Mouse (Mus musculus): Measurements from ENCODE around the gene Rpl31. TPM values are rescaled to one million over a fixed set of nuclear protein-coding genes. Genes with fewer than 3 reads are reported as not detected.

Rpl31 gene
- polyA plus RNA-seq, 1 experiment from 2014 or later = 554 TPM

DNA sequence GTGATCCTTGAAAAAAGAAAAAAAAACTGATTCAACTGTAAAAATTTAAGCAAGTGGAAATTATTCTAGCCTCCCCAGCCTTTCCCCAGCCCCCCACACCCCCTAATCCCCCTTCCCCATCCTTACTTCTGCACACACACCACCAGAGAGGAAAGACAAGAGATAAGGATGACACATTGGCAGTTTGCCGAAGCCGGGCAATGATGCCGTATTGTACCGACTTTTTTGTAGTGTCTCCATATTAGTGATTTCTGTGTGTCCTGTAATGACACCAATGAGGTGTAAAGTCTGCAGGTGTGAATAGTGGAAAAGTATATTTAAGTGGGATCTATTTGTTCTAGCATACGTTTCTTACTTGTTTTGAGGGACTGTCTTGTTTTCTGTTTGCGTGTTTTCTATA lies 27.5 kb upstream of the Rpl31 start:
- no peak for DNase-seq (ENCODE audit: low spot score)
- no peak for ATAC-seq (ENCODE audit: low FRiP score, low TSS enrichment)
- Histone ChIP-seq H3K27me3 (ENCODE audit: control insufficient read depth, insufficient read depth, low read length) (peaks cover 3% of the 10 kb centered on the region; the same call in 1 of the 2 replicates), H3K4me1 (replicated peaks; ENCODE audit: control insufficient read depth, insufficient read depth) (no peaks in the 10 kb centered on the region), H3K9ac (ENCODE audit: low read length) (no peak overlapping the region), H3K27ac (replicated peaks) (no peak overlapping the region), H3K4me3 (ENCODE audit: low read depth, low read length) (no peak overlapping the region), H3K36me3 (ENCODE audit: control insufficient read depth, insufficient read depth, low read length) (no peaks in the 10 kb centered on the region), H3K9me3 (ENCODE audit: control insufficient read depth, low read length) (no peaks in the 10 kb centered on the region), H3K4me2 (replicated peaks; ENCODE audit: low read depth) (no peak overlapping the region)
- TF ChIP-seq EP300 (optimal IDR thresholded peaks at IDR 0.05) (no peak), CTCF (IDR thresholded peaks at IDR 0.05; ENCODE audit: low read depth) (no peak)
- WGBS = 57% methylated on average over 6 of the region's 6 CpGs

DNA sequence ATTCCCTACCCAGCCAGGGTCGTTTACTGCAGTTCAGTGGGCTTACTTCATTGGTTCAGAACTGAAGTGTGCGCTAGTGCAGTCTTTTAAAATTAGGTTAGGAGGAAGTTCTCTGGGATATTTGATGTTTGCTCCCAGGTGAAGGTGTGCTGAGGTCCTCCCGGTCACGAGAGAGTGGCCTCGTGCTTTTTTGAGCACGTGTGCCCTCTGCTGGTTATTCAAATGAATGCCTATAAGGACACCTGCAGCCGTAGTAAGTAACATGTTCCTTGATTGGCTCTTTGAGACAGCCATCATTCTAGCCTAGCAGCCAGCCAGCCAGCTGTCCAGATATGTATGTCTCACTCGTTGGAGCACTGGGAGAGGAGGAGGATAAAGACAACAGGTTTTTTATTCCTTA lies 27.0 kb upstream of the Rpl31 start:
- H3K4me3 ChIP-seq (ENCODE audit: low read depth, low read length) = no peak overlapping the region
- TF ChIP-seq EP300 (optimal IDR thresholded peaks at IDR 0.05) (no peak), CTCF (IDR thresholded peaks at IDR 0.05; ENCODE audit: low read depth) (peak; percentile 89)
- 13% methylated on average over 8 of the region's 8 CpGs for WGBS
- DNase-seq (ENCODE audit: low spot score) (peak; percentile 74), ATAC-seq (ENCODE audit: low FRiP score, low TSS enrichment) (peak; percentile 84)
- H3K9ac ChIP-seq (ENCODE audit: low read length) = no peak overlapping the region
- no peaks in the 10 kb centered on the region for H3K9me3 ChIP-seq (ENCODE audit: control insufficient read depth, low read length)
- H3K4me2 ChIP-seq (replicated peaks; ENCODE audit: low read depth) = no peak overlapping the region
- no peak overlapping the region for H3K27ac ChIP-seq (replicated peaks)
- no peaks in the 10 kb centered on the region for H3K36me3 ChIP-seq (ENCODE audit: control insufficient read depth, insufficient read depth, low read length)
- H3K27me3 ChIP-seq (ENCODE audit: control insufficient read depth, insufficient read depth, low read length) = peaks cover 3% of the 10 kb centered on the region; the same call in 1 of the 2 replicates
- H3K4me1 ChIP-seq (replicated peaks; ENCODE audit: control insufficient read depth, insufficient read depth) = no peaks in the 10 kb centered on the region

DNA sequence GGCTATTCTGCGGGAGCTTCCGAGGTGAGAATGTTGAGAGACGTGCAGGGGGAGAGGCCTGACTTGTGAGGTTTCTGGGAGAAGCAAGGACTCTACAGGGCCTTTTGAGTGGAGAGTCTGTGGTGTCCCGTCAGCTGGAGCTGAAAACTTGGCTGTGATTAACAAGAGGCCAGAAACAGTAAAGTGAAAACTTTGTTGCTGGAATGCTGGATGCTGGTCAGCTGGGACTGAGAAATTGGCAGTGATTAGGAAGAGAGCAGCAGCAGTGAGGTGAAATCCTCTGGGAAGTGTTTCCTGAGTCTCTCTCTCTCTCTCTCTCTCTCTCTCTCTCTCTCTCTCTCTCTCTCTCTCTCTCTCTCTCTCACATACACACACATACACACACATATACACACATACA lies 25.8 kb upstream of the Rpl31 start:
- Histone ChIP-seq H3K9ac (ENCODE audit: low read length) (no peak overlapping the region), H3K27ac (replicated peaks) (no peak overlapping the region), H3K4me1 (replicated peaks; ENCODE audit: control insufficient read depth, insufficient read depth) (no peaks in the 10 kb centered on the region), H3K9me3 (ENCODE audit: control insufficient read depth, low read length) (no peaks in the 10 kb centered on the region), H3K4me3 (ENCODE audit: low read depth, low read length) (no peak overlapping the region), H3K36me3 (ENCODE audit: control insufficient read depth, insufficient read depth, low read length) (no peaks in the 10 kb centered on the region), H3K27me3 (ENCODE audit: control insufficient read depth, insufficient read depth, low read length) (peaks cover 3% of the 10 kb centered on the region; the same call in 1 of the 2 replicates), H3K4me2 (replicated peaks; ENCODE audit: low read depth) (no peak overlapping the region)
- ATAC-seq (ENCODE audit: low FRiP score, low TSS enrichment) (no peak), DNase-seq (ENCODE audit: low spot score) (no peak)
- WGBS = 71% methylated on average over 4 of the region's 4 CpGs
- TF ChIP-seq EP300 (optimal IDR thresholded peaks at IDR 0.05) (no peak), CTCF (IDR thresholded peaks at IDR 0.05; ENCODE audit: low read depth) (no peak)

DNA sequence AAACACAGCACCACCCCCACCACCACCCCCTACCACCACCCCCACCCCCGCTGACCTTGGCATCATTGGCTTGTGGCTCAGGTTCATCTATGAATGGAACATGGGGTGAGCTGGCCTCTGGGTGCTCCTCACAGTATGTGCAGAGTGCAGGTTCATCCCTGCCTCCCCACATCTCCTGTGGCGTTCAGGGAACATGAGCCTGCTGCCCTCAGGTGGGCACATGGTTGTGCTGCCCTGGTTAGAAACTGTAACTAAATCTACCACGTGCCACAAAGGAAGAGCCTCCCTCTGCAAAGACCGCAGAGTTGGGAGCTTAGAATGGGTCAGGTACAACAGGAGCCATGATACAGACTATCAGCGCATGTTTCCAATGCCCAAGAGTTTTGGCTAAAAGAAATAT lies 24.4 kb upstream of the Rpl31 start:
- no peaks in the 10 kb centered on the region for H3K36me3 ChIP-seq (ENCODE audit: control insufficient read depth, insufficient read depth, low read length)
- H3K4me3 ChIP-seq (ENCODE audit: low read depth, low read length) = no peak overlapping the region
- H3K27ac ChIP-seq (replicated peaks) = no peak overlapping the region
- H3K4me1 ChIP-seq (replicated peaks; ENCODE audit: control insufficient read depth, insufficient read depth) = no peaks in the 10 kb centered on the region
- WGBS = 78% methylated on average over 5 of the region's 5 CpGs
- H3K27me3 ChIP-seq (ENCODE audit: control insufficient read depth, insufficient read depth, low read length) = peaks cover 3% of the 10 kb centered on the region; the same call in 1 of the 2 replicates
- ATAC-seq (ENCODE audit: low FRiP score, low TSS enrichment) (no peak), DNase-seq (ENCODE audit: low spot score) (no peak)
- no peak overlapping the region for H3K4me2 ChIP-seq (replicated peaks; ENCODE audit: low read depth)
- H3K9me3 ChIP-seq (ENCODE audit: control insufficient read depth, low read length) = no peaks in the 10 kb centered on the region
- peak; percentile 32; the same call in 1 of the 2 replicates for TF ChIP-seq CTCF (IDR thresholded peaks at IDR 0.05; ENCODE audit: low read depth)
- TF ChIP-seq EP300 (optimal IDR thresholded peaks at IDR 0.05) = no peak
- no peak overlapping the region for H3K9ac ChIP-seq (ENCODE audit: low read length)

DNA sequence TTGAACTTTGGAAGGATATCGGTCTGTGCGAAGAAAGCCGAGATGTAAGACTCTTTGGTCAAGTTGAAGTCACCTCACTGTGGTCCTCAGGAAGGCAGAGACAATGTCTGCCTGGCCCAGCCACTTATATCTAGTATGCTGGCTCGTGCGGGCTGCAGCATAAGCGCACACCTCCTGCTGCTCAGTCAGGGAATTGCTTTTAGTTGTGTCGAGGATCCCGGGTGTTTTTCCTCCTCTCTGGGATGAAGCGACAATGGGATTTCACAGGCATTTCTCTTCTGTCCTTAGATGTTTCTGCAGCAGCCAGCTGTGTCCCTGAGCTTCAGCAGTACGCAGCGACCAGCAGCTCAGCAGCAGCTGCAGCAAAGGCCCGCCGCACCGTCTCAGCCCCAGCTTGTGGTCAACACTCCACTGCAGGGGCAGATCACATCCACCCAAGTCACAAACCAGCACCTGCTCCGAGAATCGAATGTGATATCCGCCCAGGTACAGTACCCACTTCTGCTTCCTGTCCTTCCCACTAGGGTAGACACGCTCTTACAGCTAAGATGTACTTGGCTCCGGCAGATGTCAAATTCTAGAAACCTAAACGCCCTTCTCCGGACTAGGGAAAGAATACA lies 22.6 kb upstream of the Rpl31 start:
- Histone ChIP-seq H3K9ac (ENCODE audit: low read length) (no peak overlapping the region), H3K4me3 (ENCODE audit: low read depth, low read length) (no peak overlapping the region), H3K4me2 (replicated peaks; ENCODE audit: low read depth) (no peak overlapping the region), H3K4me1 (replicated peaks; ENCODE audit: control insufficient read depth, insufficient read depth) (no peaks in the 10 kb centered on the region), H3K9me3 (ENCODE audit: control insufficient read depth, low read length) (no peaks in the 10 kb centered on the region), H3K36me3 (ENCODE audit: control insufficient read depth, insufficient read depth, low read length) (no peaks in the 10 kb centered on the region; the same call in 1 of the 2 replicates), H3K27me3 (ENCODE audit: control insufficient read depth, insufficient read depth, low read length) (no peaks in the 10 kb centered on the region), H3K27ac (replicated peaks) (no peak overlapping the region)
- TF ChIP-seq EP300 (optimal IDR thresholded peaks at IDR 0.05) (no peak), CTCF (IDR thresholded peaks at IDR 0.05; ENCODE audit: low read depth) (peak; percentile 68)
- DNase-seq (ENCODE audit: low spot score) (no peak), ATAC-seq (ENCODE audit: low FRiP score, low TSS enrichment) (no peak)
- WGBS = 63% methylated on average over 21 of the region's 21 CpGs

DNA sequence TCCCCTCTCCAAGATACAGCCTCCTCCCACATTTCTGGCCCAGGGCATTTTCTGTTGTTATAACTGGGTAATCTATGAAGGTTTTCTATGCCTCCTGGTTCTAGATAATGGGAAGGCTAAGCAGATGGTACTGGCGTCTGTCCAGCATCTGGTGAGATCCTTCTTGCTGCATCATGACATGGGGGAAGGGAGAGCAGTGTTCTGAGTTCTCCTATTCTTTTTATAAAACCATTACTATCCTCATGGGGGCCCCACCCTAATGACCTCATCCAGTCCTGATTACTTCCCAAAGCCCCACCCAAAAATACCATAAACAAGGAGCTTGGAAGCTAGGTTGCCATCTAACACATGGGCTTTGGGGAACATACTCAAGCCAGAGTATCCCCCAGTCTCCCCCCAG lies 18.6 kb upstream of the Rpl31 start:
- no peak for DNase-seq (ENCODE audit: low spot score)
- Histone ChIP-seq H3K4me3 (ENCODE audit: low read depth, low read length) (no peak overlapping the region), H3K4me2 (replicated peaks; ENCODE audit: low read depth) (no peak overlapping the region), H3K27me3 (ENCODE audit: control insufficient read depth, insufficient read depth, low read length) (no peaks in the 10 kb centered on the region), H3K4me1 (replicated peaks; ENCODE audit: control insufficient read depth, insufficient read depth) (no peaks in the 10 kb centered on the region), H3K9ac (ENCODE audit: low read length) (no peak overlapping the region), H3K9me3 (ENCODE audit: control insufficient read depth, low read length) (no peaks in the 10 kb centered on the region), H3K36me3 (ENCODE audit: control insufficient read depth, insufficient read depth, low read length) (no peaks in the 10 kb centered on the region; the same call in 1 of the 2 replicates), H3K27ac (replicated peaks) (no peak overlapping the region)
- peak; percentile 53; the same call in 1 of the 2 replicates for ATAC-seq (ENCODE audit: low FRiP score, low TSS enrichment)
- 66% methylated on average over 1 of the region's 1 CpGs for WGBS
- no peak for TF ChIP-seq CTCF (IDR thresholded peaks at IDR 0.05; ENCODE audit: low read depth)
- TF ChIP-seq EP300 (optimal IDR thresholded peaks at IDR 0.05) = no peak
